Mouse (Mus musculus) adrenal gland, postnatal 4 days (tissue): ENCODE results near the gene Ppm1a. TPM values are rescaled to one million over a fixed set of nuclear protein-coding genes. Genes with fewer than 3 reads are reported as not detected.

ENCODE experiments used
- DNase-seq, 2 experiments: peaks; one replicate each; pipeline ENCODE4 v3.0.0; 2021 to 2022; ENCODE audit warnings: low spot score in 2 of 2, mixed read lengths in 2 of 2
- total RNA-seq, 2 experiments: library from RNA; stranded (reverse); gene quantifications; 2 replicates each; pipeline ENCODE4 v1.2.3; 2021

The Ppm1a gene
- total RNA-seq, 2 experiments from 2014 or later = 253 to 261 TPM

DNA sequence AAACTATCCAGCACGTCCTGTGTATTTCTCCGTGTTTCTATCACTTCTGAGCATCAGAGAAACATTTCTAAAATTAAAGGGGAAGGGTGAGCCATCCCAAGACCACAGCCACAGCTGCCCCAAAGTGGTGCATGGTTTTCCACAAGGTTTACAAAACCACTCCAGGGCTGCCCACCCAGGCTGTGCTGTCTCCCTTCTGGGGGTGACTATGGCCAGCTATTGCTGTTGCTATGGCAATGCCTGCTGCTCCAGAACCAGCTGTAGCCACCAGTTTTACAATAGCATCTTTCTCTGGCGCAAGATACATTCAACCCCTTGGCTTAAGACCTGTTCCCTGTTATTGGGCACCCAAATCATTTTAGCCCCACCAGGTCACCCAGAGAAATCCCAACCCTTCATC, 54.3 kb downstream of the Ppm1a start:
- DNase-seq = no peak

DNA sequence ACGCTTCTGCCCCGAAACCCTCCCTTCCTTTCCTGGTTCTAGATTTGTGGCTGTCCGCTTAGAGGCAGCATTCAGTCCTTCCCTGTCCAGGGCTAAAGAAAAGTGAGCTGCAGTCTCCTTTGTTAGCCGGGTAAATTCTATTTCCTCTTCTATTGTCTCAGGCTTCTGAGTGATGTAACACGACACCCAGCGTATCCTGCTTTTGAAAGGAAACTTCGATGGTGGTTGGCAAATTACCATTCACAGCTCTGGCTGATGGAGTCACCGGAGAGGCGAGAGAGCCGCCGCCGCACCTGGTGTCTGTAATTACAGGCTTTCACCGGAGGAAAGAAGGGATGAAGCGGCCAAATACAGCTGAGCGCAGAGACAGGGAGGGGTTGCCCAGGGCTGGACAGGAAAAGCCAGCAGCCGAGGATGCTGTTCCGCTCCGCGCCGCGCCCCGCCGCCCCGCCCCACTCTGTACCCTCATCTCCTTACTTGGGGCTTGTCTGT, 63.7 kb downstream of the Ppm1a start:
- no peak for DNase-seq

DNA sequence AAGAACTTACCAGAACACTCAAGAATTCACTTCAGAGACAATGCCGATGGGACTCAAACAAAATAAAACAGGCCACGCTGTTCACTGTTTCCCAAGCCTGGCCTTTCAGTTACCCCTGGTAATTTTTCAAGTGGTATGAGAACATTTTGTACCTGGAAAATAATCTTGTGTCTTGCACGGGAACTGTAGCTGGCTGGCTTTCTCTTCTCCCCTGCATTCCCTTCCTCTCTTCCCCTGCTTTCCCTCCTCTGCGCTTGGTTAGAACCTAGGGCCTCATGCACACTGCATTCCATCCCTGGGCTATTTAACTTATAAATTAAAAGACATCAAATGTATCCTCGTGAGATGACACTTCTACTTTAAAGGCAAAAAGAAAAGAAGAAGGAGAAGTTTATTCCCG, 64.3 kb downstream of the Ppm1a start:
- DNase-seq = no peak

DNA sequence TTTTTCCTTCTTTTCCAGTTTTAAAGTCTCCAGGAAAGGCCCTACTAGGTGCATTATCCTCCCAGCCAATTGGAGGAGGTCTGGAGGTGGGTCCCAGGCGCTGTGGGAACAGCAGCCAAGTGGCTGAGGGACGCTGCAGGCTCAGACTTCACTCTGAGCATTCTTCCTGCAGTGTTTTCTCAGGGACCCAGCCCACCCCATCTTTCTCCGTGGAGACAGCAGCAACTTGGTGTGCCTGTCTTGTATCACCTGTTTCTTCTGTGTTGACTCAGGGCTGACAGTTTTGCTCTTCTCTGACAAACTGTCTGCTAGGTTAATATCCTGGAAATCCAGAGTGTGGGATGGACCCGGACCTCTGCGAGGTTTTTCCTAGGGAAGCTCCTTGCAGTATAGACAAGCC, 68.4 kb downstream of the Ppm1a start:
- no peak for DNase-seq

DNA sequence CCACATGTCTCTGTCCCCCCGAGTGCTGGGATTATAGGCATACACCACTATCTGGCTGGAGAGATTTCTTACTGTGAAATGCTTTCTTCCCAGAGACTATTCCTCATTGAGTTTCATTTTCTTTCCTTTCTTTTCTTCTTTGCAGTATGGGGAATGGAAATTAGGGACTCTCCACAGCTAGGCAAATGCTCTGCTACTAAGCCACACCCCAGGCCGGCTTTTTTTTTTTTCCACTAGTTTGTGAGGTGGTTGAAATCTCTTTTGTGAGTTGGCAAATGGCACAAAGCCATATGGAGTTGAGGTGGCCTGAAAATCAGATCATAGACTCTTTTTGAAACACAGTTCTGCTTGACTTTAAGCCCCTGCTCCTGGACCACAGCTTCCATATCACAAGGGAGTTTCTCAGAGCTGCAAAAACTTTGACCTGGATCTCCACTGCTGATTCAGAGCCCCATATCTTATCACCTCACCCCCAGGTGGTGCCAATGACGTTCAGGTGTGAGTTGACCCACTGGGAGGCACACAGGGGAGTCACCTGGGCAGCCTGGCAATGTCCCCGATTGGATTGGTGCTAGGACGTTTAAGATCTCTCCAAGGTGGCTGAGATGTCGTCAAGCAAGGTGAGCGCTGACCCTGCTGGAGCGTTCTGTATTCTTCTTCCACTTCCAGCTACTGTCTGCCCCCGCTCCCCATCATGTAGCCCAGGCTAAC, 71.7 kb downstream of the Ppm1a start:
- no peak for DNase-seq

DNA sequence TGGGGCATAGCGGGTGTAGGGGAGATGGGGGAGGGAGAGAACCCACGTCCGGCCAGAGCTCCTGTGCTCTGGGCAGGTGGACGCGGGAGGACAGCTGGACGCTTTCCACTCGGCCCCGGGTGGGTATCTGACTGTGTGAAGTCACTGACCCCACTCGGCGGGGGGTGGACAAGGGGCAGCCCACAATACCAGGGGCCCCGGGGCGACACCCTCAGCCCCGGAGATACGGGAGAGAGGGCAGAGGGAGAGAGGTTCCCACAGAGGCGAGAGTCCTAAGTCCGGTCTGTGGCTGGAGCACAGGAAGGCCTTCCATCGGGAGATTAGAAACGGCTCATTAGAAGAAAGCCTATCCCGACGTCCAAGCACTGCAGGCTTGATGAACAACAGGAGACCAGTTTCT, 72.5 kb downstream of the Ppm1a start:
- DNase-seq = no peak

DNA sequence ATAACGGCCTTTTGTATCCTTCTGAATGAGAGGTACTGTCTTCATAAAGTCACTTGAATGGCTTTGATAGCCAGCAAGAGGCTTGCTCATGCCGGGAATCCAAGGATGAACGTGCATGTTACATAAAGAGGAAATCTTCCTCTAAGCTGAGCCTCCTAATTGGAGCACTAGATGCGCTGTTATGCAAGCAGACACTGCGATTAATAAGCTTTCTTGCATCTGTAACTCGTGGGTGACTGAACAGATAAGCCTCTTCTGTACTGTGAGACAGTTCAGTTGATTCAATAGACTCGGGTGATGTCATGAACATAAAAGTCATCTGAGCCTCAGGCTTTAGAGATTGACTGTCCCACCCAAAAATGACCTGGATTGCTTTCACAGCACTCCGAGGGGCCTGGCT, 73.1 kb downstream of the Ppm1a start:
- no peak for DNase-seq

DNA sequence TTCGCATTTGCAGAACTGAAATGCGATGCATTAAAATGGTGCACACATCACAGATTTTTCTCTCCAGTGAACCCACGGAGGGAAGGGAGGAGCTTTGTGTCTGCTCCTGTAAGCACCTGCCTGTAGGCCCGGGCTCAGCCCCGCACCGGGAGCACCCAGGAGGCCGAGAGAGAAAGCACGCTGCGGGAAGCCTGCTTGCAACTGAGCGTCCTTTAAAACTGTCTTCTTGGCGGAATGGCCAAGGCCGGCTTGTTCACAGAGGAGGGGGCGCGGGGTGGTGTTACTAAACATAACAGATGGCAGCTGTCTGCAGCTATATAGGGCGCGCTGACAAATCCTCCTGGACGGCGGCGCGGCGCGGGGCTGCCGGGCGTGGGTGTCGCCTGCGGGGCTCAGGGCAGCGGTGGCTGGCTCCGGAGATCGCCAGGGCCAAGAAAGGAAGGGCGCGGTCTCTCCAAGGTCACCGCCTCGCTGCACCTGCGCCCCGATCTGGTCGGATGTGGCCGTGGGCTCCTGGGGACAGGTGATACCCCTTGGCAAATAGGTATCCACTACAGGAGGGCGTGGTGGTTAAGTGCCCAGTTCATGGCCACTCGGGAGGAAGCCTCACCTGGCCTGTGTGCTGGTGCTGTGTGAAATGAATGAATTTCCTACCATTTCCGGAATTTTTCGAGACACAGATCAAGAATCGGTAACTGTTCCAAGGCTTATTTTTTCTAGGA, 74.6 kb downstream of the Ppm1a start:
- peak in 1 of 2 experiments; percentile 25 for DNase-seq

DNA sequence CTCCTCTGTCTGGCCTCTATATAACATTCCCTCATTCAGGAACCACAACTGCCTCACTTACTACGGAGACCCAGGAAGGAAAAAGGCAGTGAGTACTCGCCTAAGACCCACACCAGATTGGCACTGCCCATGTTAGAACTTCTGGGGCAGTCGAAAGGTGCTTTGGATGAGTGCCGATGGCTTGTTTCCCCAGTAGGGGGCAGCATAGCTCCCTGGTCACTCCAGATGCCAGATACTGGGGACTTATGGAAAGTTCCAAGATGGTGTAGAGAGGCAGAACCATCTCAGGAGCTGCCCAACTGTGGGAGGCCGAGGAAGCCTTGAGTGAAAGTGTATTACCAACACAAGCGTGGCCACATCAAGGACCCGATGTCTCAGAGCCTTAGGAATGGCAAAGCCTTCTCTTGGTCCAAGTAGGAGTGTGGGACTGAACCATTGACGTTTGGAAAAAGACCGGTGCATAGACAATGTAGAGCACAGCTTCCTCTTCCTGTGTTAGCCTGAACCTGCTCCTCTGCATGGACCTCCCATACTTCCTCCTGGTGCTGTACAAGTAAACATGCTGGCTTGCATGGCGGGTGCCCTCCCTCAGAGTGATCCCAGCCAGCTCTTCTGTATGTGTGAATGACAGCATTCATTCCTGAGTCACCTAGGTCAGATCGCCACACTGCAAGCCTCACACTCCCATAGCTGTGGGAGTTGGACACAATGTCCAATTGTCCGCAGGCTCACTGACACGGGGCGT, 77.7 kb downstream of the Ppm1a start:
- no peak for DNase-seq

DNA sequence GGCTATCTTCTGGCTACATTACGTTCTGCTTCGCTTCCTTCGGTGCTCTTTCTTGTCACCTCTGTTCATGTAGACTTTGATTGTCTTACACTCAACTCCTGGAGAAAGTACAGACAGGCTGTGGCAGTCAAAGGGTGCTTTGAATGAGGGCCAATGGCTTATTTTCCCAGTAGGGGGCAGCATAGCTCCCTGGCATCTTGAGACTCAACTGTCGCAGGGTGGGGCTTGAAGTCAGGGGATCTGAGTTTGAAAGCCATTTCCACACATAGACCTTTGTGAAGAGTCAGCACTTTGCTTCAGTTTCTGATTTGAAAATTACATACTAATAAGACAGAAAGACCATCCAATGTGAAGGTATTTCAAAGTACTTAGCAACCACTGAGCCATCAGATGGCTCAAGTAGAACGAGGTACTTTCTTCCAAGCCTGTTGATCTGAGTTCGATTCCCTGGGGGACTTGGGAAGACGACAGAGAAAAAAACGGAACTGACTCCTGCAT, 78.3 kb downstream of the Ppm1a start:
- DNase-seq = no peak

DNA sequence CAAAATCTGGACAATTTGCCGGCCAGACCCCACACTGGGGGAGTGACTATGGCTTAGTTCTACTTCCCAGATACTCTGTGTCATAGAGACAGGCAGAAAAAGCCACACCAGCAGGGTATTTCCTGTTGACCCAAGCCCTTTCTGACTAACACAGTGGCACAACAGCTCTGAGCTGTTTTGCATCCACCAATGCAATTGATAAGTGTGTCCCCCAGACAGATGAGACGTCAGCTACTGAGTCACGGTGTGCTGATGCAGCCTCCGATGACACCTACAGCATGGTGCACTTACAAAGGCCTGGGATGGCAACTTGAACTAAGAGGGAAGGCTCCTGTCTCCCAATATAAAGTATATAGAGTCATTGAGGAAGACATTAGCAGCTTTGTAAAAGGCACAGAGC, 80.0 kb downstream of the Ppm1a start:
- no peak for DNase-seq

DNA sequence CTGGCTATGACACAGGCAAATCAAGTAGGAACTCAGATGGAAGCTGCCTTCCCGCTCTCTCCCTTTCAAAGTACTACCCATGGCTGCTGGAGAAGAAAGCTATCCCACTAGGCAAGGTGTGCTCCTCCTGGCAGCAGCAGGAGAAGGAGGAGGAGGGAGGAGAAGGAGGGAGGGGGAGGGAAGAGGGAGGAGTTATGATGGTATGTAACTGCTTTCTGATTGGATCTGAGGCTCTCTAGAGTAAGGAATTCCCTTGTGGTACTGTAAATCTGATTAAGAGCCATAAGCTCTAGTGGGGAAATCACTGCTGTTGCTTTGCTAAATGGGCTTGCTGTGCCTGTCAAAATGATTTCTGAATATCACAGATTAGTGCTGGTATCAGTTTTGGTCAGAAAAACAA, 84.2 kb downstream of the Ppm1a start:
- no peak for DNase-seq

DNA sequence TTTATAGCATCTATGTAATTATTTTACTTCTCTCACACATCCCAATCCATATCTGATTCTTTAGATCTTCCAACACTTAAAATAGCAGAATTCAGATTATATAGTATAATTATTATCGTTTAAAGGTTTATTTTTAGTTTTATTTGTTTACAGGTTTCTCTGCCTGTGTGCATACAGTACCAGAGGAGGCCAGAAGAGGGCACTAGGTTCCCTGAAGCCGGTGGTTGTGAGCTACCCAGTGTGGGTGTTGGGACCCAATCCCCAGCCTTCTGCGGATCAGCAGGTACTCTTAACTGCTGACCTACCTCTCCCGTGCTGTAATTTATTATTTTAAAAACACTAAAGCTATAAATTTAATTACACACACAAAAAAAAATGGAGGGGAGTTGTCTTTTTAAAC, 85.9 kb downstream of the Ppm1a start:
- no peak for DNase-seq

DNA sequence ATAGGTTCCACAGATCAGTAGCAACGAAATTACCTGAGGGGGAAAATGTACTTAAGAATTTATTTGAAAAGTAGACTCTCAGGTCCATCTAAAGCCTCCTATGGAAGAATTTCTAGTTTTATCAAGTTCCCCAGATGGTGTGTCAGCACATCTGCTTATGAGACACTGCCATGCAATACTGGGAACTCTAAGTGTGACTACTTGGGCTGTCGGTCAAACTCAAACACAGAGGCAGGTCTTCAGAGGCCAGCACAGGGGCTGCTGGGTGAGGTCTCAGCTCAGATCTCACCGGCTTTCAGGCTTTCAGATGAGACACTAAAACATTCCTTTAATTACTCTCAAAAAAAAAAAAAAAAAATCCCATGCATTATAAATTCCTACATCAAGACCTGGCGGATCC, 86.3 kb downstream of the Ppm1a start:
- DNase-seq = no peak

DNA sequence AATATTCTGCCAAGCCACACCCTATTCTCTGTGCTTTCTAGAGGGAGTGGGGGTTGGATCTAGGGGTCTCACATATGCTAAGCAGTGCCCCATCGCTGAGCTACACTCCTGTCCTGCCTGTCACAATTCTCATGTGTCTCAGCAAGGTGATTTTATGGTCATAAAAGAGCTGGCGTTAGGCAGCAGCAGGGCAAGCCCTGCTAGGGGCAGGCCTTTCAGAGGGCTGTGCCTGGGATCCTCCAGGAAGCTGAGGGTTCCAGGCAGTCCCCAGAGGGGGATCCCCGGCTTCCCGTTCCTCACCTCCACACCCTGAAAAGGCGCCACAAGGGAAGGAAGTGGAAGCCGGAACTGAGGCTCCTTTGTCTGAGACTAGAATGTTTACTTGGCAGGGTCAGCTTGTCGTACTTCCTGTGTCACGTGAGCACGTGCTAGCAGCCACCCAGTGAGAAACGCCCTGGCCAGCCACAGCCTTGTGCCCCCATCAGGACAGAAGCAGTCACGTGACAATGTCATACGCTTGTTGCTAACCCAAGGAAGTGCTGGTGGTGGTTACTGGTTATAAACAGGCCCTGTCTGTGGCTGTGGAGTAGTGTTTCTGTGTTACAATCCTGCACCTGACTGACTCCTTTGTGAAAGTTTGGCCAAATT, 86.8 kb downstream of the Ppm1a start:
- peak in 1 of 2 experiments; percentile 27 for DNase-seq

DNA sequence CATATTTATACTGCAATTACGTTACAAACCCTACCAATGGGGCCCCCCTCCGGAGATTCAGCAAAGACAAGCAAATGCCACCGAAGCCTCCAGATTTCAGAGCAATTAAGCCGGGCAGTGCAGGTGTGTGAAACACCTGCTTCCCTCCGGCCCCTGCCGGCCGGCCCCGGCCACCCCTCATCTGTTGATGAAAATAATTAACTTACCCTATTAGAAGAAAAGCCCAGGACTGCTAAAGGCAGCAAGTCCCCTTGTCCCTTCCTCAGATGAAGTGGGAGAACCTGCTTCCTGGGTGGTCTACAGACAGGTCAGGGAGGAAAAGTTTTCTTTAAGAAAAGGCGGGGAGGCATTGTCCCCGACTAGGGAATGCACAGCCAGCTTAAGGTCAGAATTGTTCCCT, 88.7 kb downstream of the Ppm1a start:
- no peak for DNase-seq

DNA sequence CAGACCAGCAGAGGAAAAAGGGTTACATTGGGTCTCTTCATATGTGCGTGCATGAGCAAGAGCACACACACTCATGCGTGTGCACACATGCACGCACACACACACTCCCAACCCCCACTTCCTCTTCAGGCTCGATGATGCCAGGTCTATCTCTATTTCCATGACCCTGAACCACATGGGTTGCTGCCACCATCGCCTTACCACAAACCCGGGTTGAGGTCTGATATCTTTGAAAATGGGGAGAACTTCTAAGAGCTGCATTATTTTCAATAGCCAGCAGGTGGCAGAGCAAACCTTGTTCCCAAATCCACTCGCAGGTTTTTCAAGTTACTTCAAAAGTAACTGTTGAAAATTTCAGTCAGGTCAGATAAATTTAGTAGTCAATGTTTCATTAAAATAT, 90.5 kb downstream of the Ppm1a start:
- DNase-seq = no peak
